Mouse (Mus musculus) forebrain, embryonic 16.5 days (tissue): ENCODE measurements around the gene Mboat1. TPM values are rescaled to one million over a fixed set of nuclear protein-coding genes. Genes with fewer than 3 reads are reported as not detected.

ENCODE experiments used
- ATAC-seq: fragments of 200-750 bp; cut with Nextera tagmentation; 2 replicates; pipeline ENCODE4 v1.8.0; 2017; ENCODE audit warnings: mild to moderate bottlenecking, moderate library complexity
- H3K27ac ChIP-seq: fragments of 300-500 bp; sonication (generic); 2 replicates; pipeline ENCODE4 v1.5.1; 2014; ENCODE audit warnings: low read length, control low read depth
- H3K27me3 ChIP-seq: fragments of 300-500 bp; sonication (generic); replicated peaks from 2 replicates; pipeline ENCODE4 v1.6.1; 2014; ENCODE audit warnings: low read length; ENCODE audit not compliant: control insufficient read depth, insufficient read depth
- H3K36me3 ChIP-seq: fragments of 300-500 bp; sonication (generic); 2 replicates; pipeline ENCODE4 v1.6.1; 2014; ENCODE audit not compliant: control insufficient read depth, insufficient read depth
- H3K4me1 ChIP-seq: fragments of 300-500 bp; sonication (generic); replicated peaks from 2 replicates; pipeline ENCODE4 v1.6.1; 2014; ENCODE audit warnings: low read length; ENCODE audit not compliant: control insufficient read depth, insufficient read depth
- H3K4me2 ChIP-seq: fragments of 300-500 bp; sonication (generic); 2 replicates; pipeline ENCODE4 v1.6.1; 2014; ENCODE audit warnings: mild to moderate bottlenecking, low read length, control low read depth
- H3K4me3 ChIP-seq: fragments of 300-500 bp; sonication (generic); replicated peaks from 2 replicates; pipeline ENCODE4 v1.5.1; 2014; ENCODE audit warnings: mild to moderate bottlenecking, low read length, control low read depth
- H3K9ac ChIP-seq: fragments of 300-500 bp; sonication (generic); replicated peaks from 2 replicates; pipeline ENCODE4 v1.6.1; 2014; ENCODE audit warnings: low read depth, low read length, control low read depth
- H3K9me3 ChIP-seq: fragments of 300-500 bp; sonication (generic); 2 replicates; pipeline ENCODE4 v1.6.1; 2016; ENCODE audit warnings: low read length; ENCODE audit not compliant: control insufficient read depth
- WGBS: fragments of 180-500 bp; shearing (Covaris S2); extraction: QIAGEN DNeasy Blood & Tissue Kit; methylation state at CpG from one replicate; pipeline ENCODE4 v1.1.7; 2014; 5-methylcytosine and 5-hydroxymethylcytosine counted together
- polyA plus RNA-seq: library from polyadenylated mRNA; unstranded; fragments of >200 nt; fragmentation: Nextera tagmentation; extraction: Ambion mirVana; gene quantifications from 2 replicates; pipeline ENCODE4 v1.2.1, GENCODE M21; 2015

Gene Mboat1
- polyA plus RNA-seq, 1 experiment from 2014 or later, result 2.3 TPM

DNA sequence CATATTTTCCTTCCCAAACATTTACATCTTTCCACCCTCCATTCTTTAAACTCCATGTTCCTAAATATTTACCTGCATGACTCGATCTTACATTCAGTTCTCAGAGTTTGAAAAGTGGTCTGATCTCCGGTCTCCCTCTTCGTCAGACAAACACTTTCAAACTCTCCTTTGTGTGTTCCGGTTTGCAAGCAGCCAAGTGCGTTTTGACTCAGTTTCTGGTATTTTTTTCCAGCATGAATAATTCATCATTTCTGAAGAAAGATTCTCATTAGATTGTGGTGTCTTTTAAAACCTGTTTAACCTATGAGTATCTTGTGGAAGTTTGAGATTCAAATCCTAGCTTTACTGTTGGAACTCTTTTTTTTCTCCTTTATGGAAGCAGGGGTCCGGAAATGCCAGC, 33.8 kb downstream of the Mboat1 start:
- Histone ChIP-seq H3K27me3 (no peaks in the 10 kb centered on the region), H3K4me2 (no peak overlapping the region), H3K36me3 (no peaks in the 10 kb centered on the region), H3K27ac (no peak overlapping the region), H3K4me3 (no peak overlapping the region), H3K9ac (no peak overlapping the region), H3K9me3 (no peaks in the 10 kb centered on the region), H3K4me1 (no peaks in the 10 kb centered on the region)
- WGBS, result 55% methylated on average over 6 of the region's 6 CpGs
- ATAC-seq, result no peak

DNA sequence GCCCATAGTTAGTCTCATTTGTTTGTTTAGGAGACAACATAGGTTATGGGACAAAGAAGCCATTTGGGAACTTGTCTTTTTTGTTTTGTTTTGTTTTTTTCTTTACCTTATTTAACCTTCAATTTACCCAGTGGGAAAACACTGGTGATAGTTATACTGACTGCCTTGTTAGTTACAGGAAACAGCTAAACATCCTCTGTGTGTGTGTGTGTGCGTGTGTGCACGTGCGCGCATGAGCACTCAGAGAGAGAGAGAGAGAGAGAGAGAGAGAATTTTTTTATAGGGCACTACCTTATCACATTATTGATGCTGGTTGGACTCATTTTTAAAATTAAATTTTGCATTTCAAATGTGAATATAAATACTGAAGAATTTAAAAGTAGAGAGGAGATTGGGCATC, 38.3 kb downstream of the Mboat1 start:
- ATAC-seq, result no peak
- Histone ChIP-seq H3K9ac (no peak overlapping the region), H3K4me1 (no peaks in the 10 kb centered on the region), H3K27ac (no peak overlapping the region), H3K4me3 (no peak overlapping the region), H3K27me3 (no peaks in the 10 kb centered on the region), H3K9me3 (no peaks in the 10 kb centered on the region), H3K4me2 (no peak overlapping the region), H3K36me3 (no peaks in the 10 kb centered on the region)
- WGBS, result 94% methylated on average over 4 of the region's 4 CpGs

- no peak overlapping the region for H3K27ac ChIP-seq
- no peaks in the 10 kb centered on the region for H3K4me1 ChIP-seq
- H3K27me3 ChIP-seq, result no peaks in the 10 kb centered on the region
- WGBS, result 49% methylated on average over 6 of the region's 6 CpGs
- no peaks in the 10 kb centered on the region for H3K36me3 ChIP-seq
- no peak for ATAC-seq
- no peaks in the 10 kb centered on the region for H3K9me3 ChIP-seq
- no peak overlapping the region for H3K4me2 ChIP-seq
- H3K4me3 ChIP-seq, result no peak overlapping the region
- no peak overlapping the region for H3K9ac ChIP-seq
Observed at GRCm38 (mm10) chr13:30177356-30177755, 41.1 kb downstream of the Mboat1 start.

- H3K27ac ChIP-seq, result no peak overlapping the region
Observed at GRCm38 (mm10) chr13:30185549-30185948, 49.3 kb downstream of the Mboat1 start.

DNA sequence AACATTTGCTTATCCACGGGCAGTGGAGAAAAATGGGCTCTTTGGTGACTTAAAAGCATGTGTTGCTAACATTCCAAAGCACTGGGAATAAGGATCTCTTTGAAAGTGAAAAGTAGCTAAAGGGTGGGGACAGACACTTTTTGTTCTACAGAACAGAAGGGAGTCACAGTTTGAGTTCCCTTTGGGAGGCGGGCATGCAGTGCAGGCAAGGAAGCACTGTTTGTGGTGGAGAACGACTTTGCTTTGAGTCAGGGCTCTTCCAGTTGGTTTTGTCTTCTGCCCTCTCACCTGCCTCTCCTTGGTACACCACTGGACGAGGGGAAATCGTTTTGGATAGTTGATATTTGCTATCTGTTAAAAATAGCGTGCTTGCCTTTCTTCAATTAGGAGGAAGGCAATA, 49.7 kb downstream of the Mboat1 start:
- Histone ChIP-seq H3K9me3 (no peaks in the 10 kb centered on the region), H3K36me3 (no peaks in the 10 kb centered on the region), H3K4me3 (no peak overlapping the region), H3K27me3 (no peaks in the 10 kb centered on the region), H3K9ac (no peak overlapping the region), H3K27ac (no peak overlapping the region), H3K4me2 (no peak overlapping the region), H3K4me1 (peaks cover 7% of the 10 kb centered on the region; the same call in 1 of the 2 replicates)
- 34% methylated on average over 6 of the region's 6 CpGs for WGBS
- 0 out of 2 replicates have a peak, but pooled peaks have one; percentile 33 for ATAC-seq

More at GRCm38 (mm10) chr13:30185549-30185948, 49.3 kb downstream of the Mboat1 start:
- H3K9ac ChIP-seq, result no peak overlapping the region
- H3K36me3 ChIP-seq, result no peaks in the 10 kb centered on the region
- peaks cover 7% of the 10 kb centered on the region; the same call in 1 of the 2 replicates for H3K4me1 ChIP-seq
- no peaks in the 10 kb centered on the region for H3K27me3 ChIP-seq
- 42% methylated on average over 6 of the region's 6 CpGs for WGBS
- ATAC-seq, result no peak
- no peak overlapping the region for H3K4me3 ChIP-seq
- H3K4me2 ChIP-seq, result no peak overlapping the region
- no peaks in the 10 kb centered on the region for H3K9me3 ChIP-seq

- Histone ChIP-seq H3K4me1 (peaks cover 7% of the 10 kb centered on the region; the same call in 1 of the 2 replicates), H3K27ac (no peak overlapping the region), H3K4me2 (no peak overlapping the region), H3K9me3 (no peaks in the 10 kb centered on the region), H3K27me3 (no peaks in the 10 kb centered on the region), H3K4me3 (no peak overlapping the region), H3K36me3 (no peaks in the 10 kb centered on the region), H3K9ac (no peak overlapping the region)
- peak; percentile 97 for ATAC-seq
- WGBS, result 17% methylated on average over 8 of the region's 8 CpGs
Observed at GRCm38 (mm10) chr13:30186456-30186855, 50.2 kb downstream of the Mboat1 start.

GRCm38 (mm10) chr13:30192031-30192716, 55.9 kb downstream of the Mboat1 start:
- no peak for ATAC-seq
- Histone ChIP-seq H3K4me1 (no peaks in the 10 kb centered on the region), H3K36me3 (no peaks in the 10 kb centered on the region), H3K9ac (no peak overlapping the region), H3K27me3 (no peaks in the 10 kb centered on the region), H3K4me3 (no peak overlapping the region), H3K9me3 (no peaks in the 10 kb centered on the region), H3K4me2 (no peak overlapping the region), H3K27ac (no peak overlapping the region)
- WGBS, result 54% methylated on average over 3 of the region's 3 CpGs

DNA sequence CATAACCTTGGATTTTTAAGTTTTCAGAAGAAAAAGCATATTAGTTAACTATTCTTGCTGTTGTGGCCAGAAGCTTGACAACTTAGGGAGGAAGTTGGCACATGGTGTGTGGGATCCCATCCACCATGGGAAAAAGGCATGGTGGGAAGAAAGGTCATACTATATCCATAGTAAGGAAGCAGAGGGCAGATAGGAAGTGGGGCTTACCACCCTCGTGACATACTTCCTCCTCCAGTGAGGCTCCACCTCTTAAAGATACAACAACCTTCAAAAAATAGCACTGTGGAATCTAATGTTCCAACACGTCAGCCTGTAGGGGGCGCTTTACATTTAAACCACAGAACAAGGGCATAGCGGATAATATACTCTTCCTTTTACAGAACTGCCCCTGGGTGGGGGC, 57.1 kb downstream of the Mboat1 start:
- Histone ChIP-seq H3K27ac (no peak overlapping the region), H3K27me3 (no peaks in the 10 kb centered on the region), H3K4me1 (no peaks in the 10 kb centered on the region), H3K9me3 (no peaks in the 10 kb centered on the region), H3K4me2 (no peak overlapping the region), H3K4me3 (no peak overlapping the region), H3K9ac (no peak overlapping the region), H3K36me3 (no peaks in the 10 kb centered on the region)
- WGBS, result 81% methylated on average over 4 of the region's 4 CpGs
- ATAC-seq, result no peak

GRCm38 (mm10) chr13:30194834-30195233, 58.5 kb downstream of the Mboat1 start:
- H3K36me3 ChIP-seq, result no peaks in the 10 kb centered on the region
- H3K4me2 ChIP-seq, result no peak overlapping the region
- no peak overlapping the region for H3K9ac ChIP-seq
- no peaks in the 10 kb centered on the region for H3K4me1 ChIP-seq
- no peak overlapping the region for H3K27ac ChIP-seq
- H3K27me3 ChIP-seq, result no peaks in the 10 kb centered on the region
- H3K4me3 ChIP-seq, result no peak overlapping the region
- no peaks in the 10 kb centered on the region for H3K9me3 ChIP-seq
- WGBS, result 92% methylated on average over 3 of the region's 3 CpGs
- ATAC-seq, result no peak

- no peak overlapping the region for H3K4me3 ChIP-seq
- H3K36me3 ChIP-seq, result no peaks in the 10 kb centered on the region
- no peaks in the 10 kb centered on the region for H3K9me3 ChIP-seq
- no peak overlapping the region for H3K4me2 ChIP-seq
- H3K27me3 ChIP-seq, result no peaks in the 10 kb centered on the region
- H3K4me1 ChIP-seq, result no peaks in the 10 kb centered on the region
- no peak for ATAC-seq
- H3K27ac ChIP-seq, result no peak overlapping the region
- no peak overlapping the region for H3K9ac ChIP-seq
- 82% methylated on average over 8 of the region's 8 CpGs for WGBS
Observed at GRCm38 (mm10) chr13:30196661-30197060, 60.4 kb downstream of the Mboat1 start.
